In genomic region chr3:159847410-159848016, GRCm38 (mm10) we compare ENCODE assay signal across 10 mouse cellular contexts. TPM values are rescaled to one million over a fixed set of nuclear protein-coding genes. Genes with fewer than 3 reads are reported as not detected.
DNase-seq lines count a peak whose midpoint lies in the region; ATAC-seq lines count a peak whose summit lies in the region.
"Had no signal": no experiment of that assay in that cellular context is flagged by ENCODE, and none has a peak within 500 bp of the region (broad histone marks: within the 10 kb centered on the region; RNA-seq: fewer than 3 reads in every experiment).

No protein-coding gene starts in this region.

- peaks cover 9% of the 10 kb centered on the region for H3K4me1 ChIP-seq in heart, embryonic 15.5 days (replicated peaks)
- H3K4me1 ChIP-seq in limb, embryonic 13.5 days = peaks cover 4% of the 10 kb centered on the region; the same call in 1 of the 2 replicates

- no peaks in the 10 kb centered on the region for H3K9me3 ChIP-seq in heart, embryonic 15.5 days (replicated peaks)
- no peaks in the 10 kb centered on the region for H3K9me3 ChIP-seq in limb, embryonic 13.5 days
- H3K9me3 ChIP-seq: limb, embryonic 15.5 days had no signal

- H3K4me3 ChIP-seq in heart, embryonic 15.5 days = no peak overlapping the region
- no peak overlapping the region for H3K4me3 ChIP-seq in limb, embryonic 13.5 days
- H3K4me3 ChIP-seq: erythroblast, embryonic 14.5 days; limb, embryonic 15.5 days had no signal

- peak; percentile 72 for ATAC-seq in heart, embryonic 15.5 days (replicated peaks; ENCODE audit: insufficient number of reproducible peaks, insufficient read depth, low FRiP score, low read depth)
- ATAC-seq in limb, embryonic 13.5 days (ENCODE audit: low FRiP score, low read depth) = peak; percentile 85

- no peak for DNase-seq in heart, adult 8-10 months (ENCODE audit: low spot score)
- DNase-seq in 3T3-L1 (ENCODE audit: low read depth, low spot score) = peak; percentile 86
- DNase-seq in embryo, embryonic 11 days = peak; percentile 47
- no peak for DNase-seq in gastrocnemius, postnatal 36 days
- no peak for DNase-seq in right cerebral cortex, postnatal 36 days (ENCODE audit: low spot score in 2 of 2)
- no peak for DNase-seq in left cerebral cortex, postnatal 36 days (ENCODE audit: low spot score in 2 of 2)

- 29% methylated on average over 2 of the region's 2 CpGs for WGBS in heart, embryonic 15.5 days
- WGBS in limb, embryonic 13.5 days = 58% methylated on average over 2 of the region's 2 CpGs

- no peaks in the 10 kb centered on the region for H3K27me3 ChIP-seq in heart, embryonic 15.5 days
- no peaks in the 10 kb centered on the region for H3K27me3 ChIP-seq in limb, embryonic 13.5 days
- H3K27me3 ChIP-seq: limb, embryonic 15.5 days had no signal

- H3K27ac ChIP-seq in heart, embryonic 15.5 days = peak overlapping the region; percentile 81
- no peak overlapping the region for H3K27ac ChIP-seq in limb, embryonic 13.5 days

- intact Hi-C loops in gastrocnemius, postnatal 36 days (cut with DNase I) = no loop called here
- intact Hi-C loops in left cerebral cortex, postnatal 36 days (cut with DNase I) = no loop called here

- no peak overlapping the region for H3K9ac ChIP-seq in heart, embryonic 15.5 days
- H3K9ac ChIP-seq in limb, embryonic 13.5 days = no peak overlapping the region
- H3K9ac ChIP-seq: limb, embryonic 15.5 days had no signal

- H3K36me3 ChIP-seq in heart, embryonic 15.5 days = no peaks in the 10 kb centered on the region
- H3K36me3 ChIP-seq in limb, embryonic 13.5 days = no peaks in the 10 kb centered on the region
- H3K36me3 ChIP-seq: limb, embryonic 15.5 days had no signal

- H3K4me2 ChIP-seq in heart, embryonic 15.5 days = peak overlapping the region; percentile 45
- no peak overlapping the region for H3K4me2 ChIP-seq in limb, embryonic 13.5 days (replicated peaks)
- H3K4me2 ChIP-seq: limb, embryonic 15.5 days had no signal

RNA-seq across cellular contexts. Expression of gene Wls, which starts 8.0 kb away (rescaled TPM):
- 124 and 126 TPM in 2 replicates for polyA plus RNA-seq in heart, embryonic 15.5 days (2015; fragmentation: Nextera tagmentation; extraction: Ambion mirVana)
- 10 to 100 TPM; 33.5 to 43.9 (median 43.0) TPM for total RNA-seq in heart, adult 8-10 months (2022)
- 186 and 199 TPM in 2 replicates for polyA plus RNA-seq in limb, embryonic 13.5 days (2015; fragmentation: Nextera tagmentation; extraction: Ambion mirVana)
- total RNA-seq in gastrocnemius, postnatal 36 days (2021) = 10 to 100 TPM; 14.5 to 17.4 TPM
- total RNA-seq in left cerebral cortex, postnatal 36 days (2021) = 10 to 100 TPM; 42.7 to 43.2 TPM

Comparison
In these comparisons a context has a peak if more than half of its experiments do, and no peak if none do; other contexts are left out.
1. DNase-seq: peak in 3T3-L1 (single experiment) and embryo, embryonic 11 days (single experiment); none in heart, adult 8-10 months (single experiment), gastrocnemius, postnatal 36 days (0 of 2), right cerebral cortex, postnatal 36 days (0 of 2) and left cerebral cortex, postnatal 36 days (0 of 2).